Mouse (Mus musculus) embryonic facial prominence, embryonic 11.5 days (tissue): ENCODE measurements around the gene Rgsl1. TPM values are rescaled to one million over a fixed set of nuclear protein-coding genes. Genes with fewer than 3 reads are reported as not detected.

Experiments used
- ATAC-seq: fragments of 200-750 bp; cut with Nextera tagmentation; replicated peaks from 2 replicates; pipeline ENCODE4 v1.8.0; 2017; ENCODE audit warnings: low read depth; ENCODE audit not compliant: insufficient number of reproducible peaks, low FRiP score, low TSS enrichment
- DNase-seq: peaks from one replicate; pipeline ENCODE4 v3.0.0-alpha.2; 2015; ENCODE audit warnings: low spot score
- H3K27ac ChIP-seq: fragments of 300-500 bp; sonication (generic); replicated peaks from 2 replicates; pipeline ENCODE4 v1.5.1; 2014; ENCODE audit warnings: mild to moderate bottlenecking, low read depth, low read length, control low read depth
- H3K27me3 ChIP-seq: fragments of 300-500 bp; sonication (generic); 2 replicates; pipeline ENCODE4 v1.6.1; 2014; ENCODE audit warnings: mild to moderate bottlenecking, low read length, moderate library complexity, mixed read lengths; ENCODE audit not compliant: control insufficient read depth, insufficient read depth
- H3K36me3 ChIP-seq: fragments of 300-500 bp; sonication (generic); replicated peaks from 2 replicates; pipeline ENCODE4 v1.6.1; 2014; ENCODE audit warnings: low read depth, mild to moderate bottlenecking, low read length, moderate library complexity, mixed read lengths; ENCODE audit not compliant: control insufficient read depth, insufficient read depth
- H3K4me1 ChIP-seq: fragments of 300-500 bp; sonication (generic); 2 replicates; pipeline ENCODE4 v1.6.1; 2014; ENCODE audit warnings: low read length, mixed read lengths; ENCODE audit not compliant: control insufficient read depth, insufficient read depth
- H3K4me2 ChIP-seq: fragments of 300-500 bp; sonication (generic); 2 replicates; pipeline ENCODE4 v1.6.1; 2014; ENCODE audit warnings: low read depth, mild to moderate bottlenecking, control low read depth, low read length, moderate library complexity
- H3K4me3 ChIP-seq: fragments of 300-500 bp; sonication (generic); 2 replicates; pipeline ENCODE4 v1.5.1; 2014; ENCODE audit warnings: low read depth, low read length, control low read depth
- H3K9ac ChIP-seq: fragments of 300-500 bp; sonication (generic); replicated peaks from 2 replicates; pipeline ENCODE4 v1.6.1; 2014; ENCODE audit warnings: mild to moderate bottlenecking, control low read depth, low read length
- H3K9me3 ChIP-seq: fragments of 300-500 bp; sonication (generic); replicated peaks from 2 replicates; pipeline ENCODE4 v1.6.1; 2016; ENCODE audit warnings: mild to moderate bottlenecking, low read length, inconsistent platforms, mixed read lengths; ENCODE audit not compliant: control insufficient read depth
- WGBS: fragments of 180-500 bp; shearing (Covaris S2); extraction: QIAGEN DNeasy Blood & Tissue Kit; methylation state at CpG from one replicate; pipeline ENCODE4 v1.1.7; 2014; 5-methylcytosine and 5-hydroxymethylcytosine counted together
- polyA plus RNA-seq: library from polyadenylated mRNA; unstranded; fragments of >200 nt; fragmentation: Nextera tagmentation; extraction: Ambion mirVana; gene quantifications from 2 replicates; pipeline ENCODE4 v1.2.1, GENCODE M21; 2014

The Rgsl1 gene
- polyA plus RNA-seq, 1 experiment from 2014 or later = not detected

GRCm38 (mm10) chr1:153846867-153847266 lies 2.9 kb upstream of the Rgsl1 start:
- H3K27ac ChIP-seq = no peak overlapping the region
- H3K4me1 ChIP-seq = no peaks in the 10 kb centered on the region
- H3K27me3 ChIP-seq = no peaks in the 10 kb centered on the region
- no peak overlapping the region for H3K4me3 ChIP-seq
- ATAC-seq (no peak), DNase-seq (peak; percentile 68)
- WGBS = 28% methylated on average over 6 of the region's 6 CpGs
- H3K4me2 ChIP-seq = no peak overlapping the region
- no peaks in the 10 kb centered on the region for H3K36me3 ChIP-seq
- no peak overlapping the region for H3K9ac ChIP-seq
- H3K9me3 ChIP-seq = no peaks in the 10 kb centered on the region

DNA sequence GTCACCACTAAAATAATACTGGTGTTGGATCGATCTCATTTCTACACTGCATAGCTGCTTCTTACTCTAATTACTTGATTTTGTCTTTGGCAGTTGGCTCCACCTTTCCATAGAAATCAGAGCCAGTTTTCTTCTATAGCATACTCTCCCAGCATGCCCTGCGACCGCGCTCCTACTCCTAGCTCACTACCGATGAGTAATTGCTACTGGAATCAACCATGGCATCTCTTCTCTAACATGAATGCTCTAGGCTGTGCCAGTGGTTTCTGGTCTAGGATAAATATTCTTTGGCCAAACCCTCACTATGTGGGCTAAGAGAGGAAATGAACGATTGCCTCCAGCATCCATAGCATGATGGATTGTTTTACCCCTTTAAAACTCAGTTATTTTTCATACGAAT lies 2.5 kb upstream of the Rgsl1 start:
- no peak for DNase-seq
- H3K27me3 ChIP-seq = no peaks in the 10 kb centered on the region
- no peak overlapping the region for H3K27ac ChIP-seq
- H3K36me3 ChIP-seq = no peaks in the 10 kb centered on the region
- no peak overlapping the region for H3K9ac ChIP-seq
- no peak for ATAC-seq
- H3K9me3 ChIP-seq = no peaks in the 10 kb centered on the region
- H3K4me3 ChIP-seq = no peak overlapping the region
- no peak overlapping the region for H3K4me2 ChIP-seq
- WGBS = 92% methylated on average over 7 of the region's 7 CpGs
- H3K4me1 ChIP-seq = no peaks in the 10 kb centered on the region

DNA sequence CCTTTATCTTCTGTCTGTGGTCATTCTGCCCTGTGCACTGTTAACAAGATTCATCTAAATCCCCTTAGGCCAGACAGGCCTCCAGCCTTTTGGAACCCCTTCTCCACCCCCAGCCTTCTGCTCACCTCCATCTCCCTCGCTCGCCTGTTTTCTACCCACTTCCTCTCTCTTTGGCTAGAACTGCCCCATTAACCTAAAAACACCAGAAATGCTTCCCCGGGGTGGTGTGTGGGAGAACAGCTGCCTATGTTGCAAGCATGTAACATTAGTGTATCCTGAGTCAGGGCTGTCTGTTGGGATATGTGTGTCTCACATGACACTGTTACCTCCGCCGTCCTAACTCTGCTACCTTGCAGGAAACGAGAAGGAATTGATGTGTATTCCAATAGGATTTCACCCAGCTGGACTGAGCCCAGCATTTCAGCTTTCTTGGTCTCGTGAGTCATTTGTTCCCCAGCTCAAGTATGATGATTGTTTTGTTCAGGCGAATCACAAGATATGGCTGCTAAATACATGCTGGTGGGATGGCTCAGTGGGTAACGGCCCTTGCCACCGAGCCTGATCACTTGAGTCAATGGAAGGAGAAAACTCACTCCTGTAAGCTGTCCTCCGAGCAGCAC lies 1.7 kb downstream of the Rgsl1 start:
- Histone ChIP-seq H3K9ac (no peak overlapping the region), H3K27ac (no peak overlapping the region), H3K9me3 (no peaks in the 10 kb centered on the region), H3K27me3 (no peaks in the 10 kb centered on the region), H3K4me3 (no peak overlapping the region), H3K4me1 (no peaks in the 10 kb centered on the region), H3K4me2 (no peak overlapping the region), H3K36me3 (no peaks in the 10 kb centered on the region)
- ATAC-seq (no peak), DNase-seq (no peak)
- WGBS = 85% methylated on average over 11 of the region's 11 CpGs

DNA sequence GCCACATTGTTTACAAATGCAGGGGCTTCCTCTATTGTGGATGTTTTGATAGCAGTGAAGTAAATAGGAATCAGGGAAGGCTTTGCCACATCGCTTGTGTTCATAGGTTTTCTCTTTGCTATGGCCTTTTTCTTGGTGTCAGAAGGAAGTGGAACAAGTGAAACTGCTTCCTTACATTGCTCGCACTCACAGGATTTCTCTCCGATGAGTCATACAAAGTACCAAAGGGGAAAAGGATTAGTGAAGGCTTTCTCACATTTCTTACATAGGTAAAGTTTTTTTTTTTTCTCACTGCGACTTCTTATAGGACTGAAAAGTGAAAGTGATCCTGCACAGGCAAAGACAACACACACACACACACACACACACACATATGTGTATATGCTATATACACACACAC lies 7.9 kb downstream of the Rgsl1 start:
- no peak for DNase-seq
- Histone ChIP-seq H3K9ac (no peak overlapping the region), H3K4me3 (no peak overlapping the region), H3K27ac (no peak overlapping the region), H3K9me3 (no peaks in the 10 kb centered on the region), H3K4me1 (no peaks in the 10 kb centered on the region), H3K36me3 (no peaks in the 10 kb centered on the region), H3K27me3 (no peaks in the 10 kb centered on the region), H3K4me2 (no peak overlapping the region)
- no peak for ATAC-seq
- 84% methylated on average over 4 of the region's 4 CpGs for WGBS

GRCm38 (mm10) chr1:153830746-153831145 lies 13.2 kb downstream of the Rgsl1 start:
- no peak overlapping the region for H3K4me2 ChIP-seq
- H3K27ac ChIP-seq = no peak overlapping the region
- H3K9ac ChIP-seq = no peak overlapping the region
- WGBS = 75% methylated on average over 4 of the region's 4 CpGs
- no peaks in the 10 kb centered on the region for H3K36me3 ChIP-seq
- no peak overlapping the region for H3K4me3 ChIP-seq
- no peak for DNase-seq
- H3K27me3 ChIP-seq = no peaks in the 10 kb centered on the region
- no peak for ATAC-seq
- no peaks in the 10 kb centered on the region for H3K4me1 ChIP-seq
- H3K9me3 ChIP-seq = no peaks in the 10 kb centered on the region

DNA sequence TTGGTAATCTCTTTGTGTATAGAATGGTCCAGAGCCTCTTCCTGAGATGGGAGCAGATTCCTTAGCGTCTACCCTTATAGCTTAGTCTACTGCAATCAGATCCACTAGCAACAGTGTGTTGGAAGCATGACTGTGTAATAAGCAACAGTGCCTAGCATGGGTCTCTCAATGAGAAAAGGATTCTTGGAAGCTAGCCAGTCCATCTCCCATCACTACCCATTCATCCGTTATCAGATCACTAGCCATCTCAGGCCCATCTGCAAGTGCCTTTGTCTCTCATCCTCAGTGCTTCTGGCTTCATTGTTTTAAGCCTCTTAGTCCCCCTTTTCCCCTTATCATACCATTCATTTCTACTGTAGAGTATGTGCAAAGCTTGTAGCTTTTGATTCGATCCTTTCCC lies 23.7 kb downstream of the Rgsl1 start:
- no peak for ATAC-seq
- Histone ChIP-seq H3K36me3 (no peaks in the 10 kb centered on the region), H3K9ac (no peak overlapping the region), H3K4me1 (no peaks in the 10 kb centered on the region), H3K9me3 (no peaks in the 10 kb centered on the region), H3K4me3 (no peak overlapping the region), H3K27me3 (no peaks in the 10 kb centered on the region), H3K27ac (no peak overlapping the region), H3K4me2 (no peak overlapping the region)
- DNase-seq = no peak
- WGBS = 90% methylated on average over 3 of the region's 3 CpGs

- Histone ChIP-seq H3K9me3 (no peaks in the 10 kb centered on the region), H3K9ac (no peak overlapping the region), H3K4me1 (no peaks in the 10 kb centered on the region), H3K27ac (no peak overlapping the region), H3K36me3 (no peaks in the 10 kb centered on the region), H3K27me3 (no peaks in the 10 kb centered on the region), H3K4me3 (no peak overlapping the region), H3K4me2 (no peak overlapping the region)
- ATAC-seq = no peak
- 57% methylated on average over 2 of the region's 2 CpGs for WGBS
- DNase-seq = no peak
Measured at GRCm38 (mm10) chr1:153814278-153814677, 29.7 kb downstream of the Rgsl1 start.

DNA sequence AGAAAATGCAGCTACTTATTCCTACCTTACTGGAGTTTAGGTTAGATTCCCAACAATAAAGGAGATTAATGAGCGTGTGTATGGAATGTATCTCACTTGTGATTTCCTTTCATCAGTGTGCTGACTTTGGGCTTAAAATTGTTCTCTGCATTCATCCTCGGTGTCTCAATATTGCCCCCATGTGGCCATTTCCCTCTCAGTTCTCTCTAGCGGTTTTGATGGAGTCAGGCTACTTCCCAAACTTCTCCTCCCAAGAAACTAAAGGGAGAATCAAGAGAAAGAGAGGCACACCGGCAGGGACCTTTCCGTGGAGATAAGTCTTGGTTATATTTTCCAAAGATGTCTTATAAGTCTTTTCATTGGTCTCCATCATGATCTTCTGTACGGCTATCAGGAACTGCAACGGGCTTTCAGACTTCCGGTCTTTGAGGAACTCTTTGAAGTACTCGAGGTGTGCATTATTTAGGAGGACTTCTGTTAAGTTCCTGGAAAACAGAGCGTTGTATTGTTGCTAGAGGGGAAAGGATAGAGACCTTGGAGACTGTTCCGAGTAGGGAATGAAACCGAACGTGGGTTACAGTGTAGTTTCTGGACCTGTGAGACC lies 36.5 kb downstream of the Rgsl1 start:
- no peaks in the 10 kb centered on the region for H3K4me1 ChIP-seq
- H3K9me3 ChIP-seq = no peaks in the 10 kb centered on the region
- no peak overlapping the region for H3K9ac ChIP-seq
- no peaks in the 10 kb centered on the region for H3K27me3 ChIP-seq
- no peak overlapping the region for H3K27ac ChIP-seq
- ATAC-seq (no peak), DNase-seq (peak; percentile 79)
- 48% methylated on average over 13 of the region's 13 CpGs for WGBS
- no peaks in the 10 kb centered on the region for H3K36me3 ChIP-seq
- H3K4me2 ChIP-seq = no peak overlapping the region
- no peak overlapping the region for H3K4me3 ChIP-seq
